Mouse (Mus musculus) embryonic fibroblast, embryonic 13.5 days (primary cell): Measurements from ENCODE around the gene Muc3.

Experiments
- CTCF ChIP-seq: IDR thresholded peaks from 2 replicates; pipeline ENCODE4 v1.5.1; 2011; ENCODE audit warnings: mild to moderate bottlenecking, control low read depth, low read length, moderate library complexity, borderline replicate concordance; ENCODE audit not compliant: insufficient read depth
- POLR2A ChIP-seq: IDR thresholded peaks from 2 replicates; pipeline ENCODE4 v1.6.1; 2011; ENCODE audit warnings: low read depth, mild to moderate bottlenecking, control low read depth, low read length, moderate library complexity

DNA sequence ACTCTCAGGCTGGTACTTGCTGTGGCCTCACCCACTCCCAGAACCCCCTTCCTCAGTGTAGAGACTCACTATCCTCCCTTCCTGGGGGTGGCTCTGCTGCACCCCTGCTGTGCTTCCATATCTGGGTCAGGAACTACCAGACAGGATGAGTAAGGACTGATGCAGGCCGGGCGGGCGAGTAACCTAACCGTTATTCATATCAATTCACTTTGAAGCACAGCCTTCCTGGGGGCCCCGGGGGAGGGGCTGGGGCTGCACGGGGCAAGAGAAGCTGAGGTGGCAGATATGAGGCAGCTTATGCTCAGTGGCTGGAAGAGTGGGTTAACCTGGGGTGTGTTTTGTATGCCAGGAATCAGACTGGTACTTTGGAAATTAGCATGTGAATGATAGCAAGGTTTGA, 64.1 kb downstream of the Muc3 start:
- TF ChIP-seq CTCF (no peak), POLR2A (no peak)
